Mouse (Mus musculus) CD4-positive helper T cell, adult 2 months (primary cell): ENCODE data around the gene Vmn1r121.
"Not testable (repeated sequence)": the region's sequence is repeated elsewhere in the genome, so short reads cannot be mapped to it uniquely, and the experiment has no call there.

Experiments used
- DNase-seq: peaks from one replicate; pipeline ENCODE4 v3.0.0-alpha.2; 2012; ENCODE audit warnings: low read depth, missing footprints, low spot score

Vmn1r121 gene

GRCm38 (mm10) chr7:21098413-21098812, at the start of gene Vmn1r121:
Gene Vmn1r121, minus strand, starts transcription at chr7:21098513.
- not testable (repeated sequence) for DNase-seq

- not testable (repeated sequence) for DNase-seq
These were observed 35.7 kb upstream of the Vmn1r121 start, which contains the start of gene Vmn1r122 for GRCm38 (mm10) chr7:21134028-21134427. Gene Vmn1r122, minus strand, starts transcription at chr7:21134128.

GRCm38 (mm10) chr7:21053684-21054083, 44.6 kb downstream of the Vmn1r121 start, which contains the start of gene Vmn1r120:
Gene Vmn1r120, minus strand, starts transcription at chr7:21053784.
- DNase-seq: not testable (repeated sequence)
